Mouse (Mus musculus) A20 (cell line): ENCODE measurements around the gene Dock1.

Experiments
- DNase-seq: peaks from one replicate; pipeline ENCODE4 v3.0.0-alpha.2; 2011; ENCODE audit warnings: low read depth, low spot score

Dock1 gene

DNA sequence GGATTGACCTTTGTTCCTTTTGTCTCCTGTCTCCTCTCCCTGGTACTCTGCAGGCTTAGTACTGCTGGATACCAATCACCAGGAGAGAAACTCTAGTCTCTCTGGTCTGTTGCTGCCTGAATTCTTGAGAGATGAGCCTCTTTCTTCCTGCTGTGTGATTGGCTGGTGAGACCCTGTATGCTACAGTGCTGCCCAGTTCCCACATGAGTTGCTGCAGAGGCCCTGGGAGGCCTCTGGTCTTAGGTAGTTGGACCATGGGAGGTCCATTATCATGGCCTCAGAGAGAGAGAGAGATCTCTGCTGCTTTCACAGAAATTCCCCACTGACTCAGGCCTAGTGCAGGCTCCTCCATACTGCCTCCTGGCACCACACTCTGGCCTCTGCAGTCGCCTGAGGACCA, 79.2 kb downstream of the Dock1 start:
- no peak for DNase-seq

DNA sequence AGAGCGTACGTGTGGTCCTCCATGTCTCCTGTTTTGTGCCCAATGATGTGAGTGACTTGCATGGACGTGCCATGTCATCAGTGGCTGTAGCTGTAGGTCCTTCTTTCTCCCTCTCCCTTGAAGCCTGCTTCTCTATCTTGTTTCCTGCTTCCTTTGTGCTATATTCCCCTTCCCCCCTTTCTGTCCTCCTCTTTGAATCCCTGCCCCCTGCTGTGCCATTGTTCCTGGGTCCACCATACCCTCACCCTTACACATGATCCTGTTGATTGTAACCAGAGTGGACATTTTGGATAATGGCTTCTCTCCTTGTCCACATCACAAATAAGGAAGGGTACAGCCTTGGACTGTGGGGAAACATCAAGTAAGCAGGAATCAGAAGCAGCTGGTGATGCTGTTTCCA, 81.0 kb downstream of the Dock1 start:
- no peak for DNase-seq

DNA sequence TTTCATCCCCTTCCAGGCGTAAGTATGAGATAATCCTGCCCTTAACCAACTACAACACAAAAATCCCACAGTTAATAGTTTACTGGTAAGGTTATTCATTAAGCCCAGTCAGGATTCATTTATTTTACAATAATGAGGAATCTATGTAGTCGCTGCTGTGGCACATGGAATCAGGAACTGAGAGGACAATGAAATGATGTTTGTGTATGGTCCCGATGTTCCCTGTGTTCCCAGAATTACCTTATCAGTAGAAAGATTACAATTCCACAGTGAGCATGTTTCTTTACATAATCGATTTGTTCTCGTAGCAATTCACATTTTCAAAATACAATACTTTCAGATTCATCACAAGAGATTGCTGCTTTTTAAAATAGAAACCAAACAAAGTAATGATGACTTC, 83.0 kb downstream of the Dock1 start:
- DNase-seq = no peak

DNA sequence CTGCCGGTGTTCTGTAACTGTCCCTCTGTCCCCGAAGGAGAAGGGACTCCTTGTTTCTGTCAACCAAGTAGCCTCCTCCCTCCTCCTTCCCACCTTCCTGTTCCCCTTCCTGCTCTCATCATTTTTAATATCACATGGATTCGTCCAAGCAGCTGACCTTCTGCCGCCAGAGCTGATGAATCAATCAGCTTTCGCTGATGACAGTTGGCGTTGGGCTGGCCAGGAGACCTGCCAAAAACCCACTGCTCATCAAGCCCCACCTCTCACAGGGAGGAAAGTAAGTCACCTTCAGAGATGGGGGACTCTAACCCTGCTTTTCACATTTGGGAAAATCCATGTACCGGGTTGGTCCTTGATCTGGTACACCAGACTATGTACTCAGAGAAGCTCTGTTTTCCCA, 87.2 kb downstream of the Dock1 start:
- no peak for DNase-seq

DNA sequence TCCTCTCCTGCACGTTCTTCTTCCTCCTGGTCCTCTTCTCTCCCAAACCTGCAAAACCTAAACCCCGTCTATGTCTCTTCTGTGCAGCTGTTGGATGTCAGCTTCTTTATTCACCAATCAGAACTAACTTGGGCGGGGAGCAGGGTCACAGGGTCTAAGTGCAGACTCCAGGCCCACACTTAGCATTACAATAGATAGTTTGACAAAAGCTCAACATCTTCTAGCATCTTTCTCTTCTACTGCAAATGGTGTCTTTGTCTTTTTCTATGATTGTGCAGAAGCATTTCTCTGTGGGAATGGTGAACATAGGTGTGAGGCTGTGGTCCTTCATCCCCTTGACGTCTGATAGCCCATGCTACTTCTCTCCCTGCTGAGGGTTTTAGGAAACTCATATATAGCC, 91.3 kb downstream of the Dock1 start:
- DNase-seq = no peak

DNA sequence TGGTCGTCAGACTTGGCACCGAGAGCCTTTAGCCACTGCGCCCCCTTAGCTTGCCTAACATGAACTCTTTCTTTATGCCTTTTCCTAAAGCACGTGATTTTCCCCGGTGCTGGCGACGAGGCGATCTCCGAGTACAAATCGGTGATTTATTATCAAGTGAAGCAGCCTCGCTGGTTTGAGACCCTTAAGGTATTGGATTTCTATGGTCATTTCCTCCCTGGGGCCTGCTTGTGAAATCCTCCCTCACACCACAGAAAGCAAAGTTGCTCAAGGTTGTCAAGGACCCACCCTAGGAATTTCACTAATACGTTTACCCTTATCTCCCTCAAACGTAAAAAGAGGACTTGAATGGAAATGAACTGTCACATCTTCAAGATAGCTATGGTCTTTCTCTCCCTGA, 94.7 kb downstream of the Dock1 start:
- no peak for DNase-seq

DNA sequence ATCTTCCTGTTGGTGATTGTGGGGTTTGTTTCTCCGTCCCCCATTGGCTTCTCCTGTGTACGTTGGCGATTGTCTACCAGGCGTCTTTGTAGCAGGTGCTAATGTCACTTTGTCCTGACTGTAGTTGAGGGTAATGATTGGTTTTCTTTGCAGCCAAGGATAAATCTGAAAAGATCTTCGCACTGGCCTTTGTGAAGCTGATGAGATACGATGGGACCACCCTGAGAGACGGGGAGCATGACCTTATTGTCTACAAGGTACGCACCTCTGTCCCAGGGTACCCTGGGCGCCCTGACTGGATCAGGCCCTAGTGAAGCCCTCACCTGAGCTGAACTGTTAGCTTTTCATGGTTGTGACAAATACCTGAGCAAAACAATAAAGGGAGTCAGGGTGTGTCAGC, 100.9 kb downstream of the Dock1 start:
- DNase-seq = no peak

DNA sequence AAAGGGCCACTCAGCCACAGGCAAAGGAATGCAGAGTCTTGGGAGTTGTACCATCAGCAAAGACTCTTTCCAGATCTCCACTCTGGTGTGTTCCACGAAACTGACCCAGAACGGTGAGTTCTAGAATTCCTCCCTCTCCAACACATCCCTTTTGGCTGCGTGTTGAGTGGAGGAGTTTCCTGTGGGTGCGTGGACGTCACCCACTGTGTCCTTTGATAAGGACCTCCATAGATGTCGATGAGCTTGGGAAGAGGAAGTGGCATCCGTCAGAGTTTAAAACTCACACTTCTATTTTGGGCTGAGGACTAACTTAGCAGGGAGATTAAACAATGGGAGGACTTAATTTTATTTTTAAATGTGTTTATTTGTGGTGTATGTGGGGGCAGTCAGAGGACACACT, 101.9 kb downstream of the Dock1 start:
- no peak for DNase-seq

DNA sequence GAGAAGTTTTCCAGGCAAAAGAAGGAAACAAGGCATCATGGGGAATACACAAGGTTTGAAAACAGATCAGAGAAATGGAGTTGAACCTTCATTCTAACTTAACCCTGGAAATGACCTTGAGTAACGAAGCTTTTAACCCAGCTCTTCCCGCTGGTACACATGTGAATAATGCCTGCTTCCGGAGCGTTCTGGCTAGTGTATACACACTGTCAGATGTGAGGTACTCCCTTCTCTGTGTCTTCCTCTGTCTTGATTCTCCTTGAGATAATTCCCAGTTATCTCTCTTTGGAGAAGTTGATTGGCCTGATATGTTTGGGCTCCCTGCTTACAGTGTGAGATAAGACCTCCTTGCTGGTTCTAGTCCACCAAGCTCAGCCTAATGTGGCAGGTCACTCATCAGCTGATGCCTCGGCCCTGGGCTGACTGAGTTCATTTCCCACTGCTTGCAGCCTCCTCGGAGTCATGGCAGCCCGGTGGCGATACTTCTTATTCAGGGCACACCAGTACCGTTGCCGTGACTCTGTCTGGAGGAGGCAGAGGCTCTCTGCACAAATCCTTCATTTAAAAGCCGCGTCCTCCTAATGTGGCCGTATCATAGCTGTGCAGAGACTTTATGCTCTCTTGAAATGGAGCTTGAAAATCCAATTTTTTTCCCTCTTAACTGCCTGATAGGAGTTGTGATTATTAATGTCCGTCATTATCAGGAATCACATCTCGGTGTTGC, 102.6 kb downstream of the Dock1 start:
- no peak for DNase-seq

DNA sequence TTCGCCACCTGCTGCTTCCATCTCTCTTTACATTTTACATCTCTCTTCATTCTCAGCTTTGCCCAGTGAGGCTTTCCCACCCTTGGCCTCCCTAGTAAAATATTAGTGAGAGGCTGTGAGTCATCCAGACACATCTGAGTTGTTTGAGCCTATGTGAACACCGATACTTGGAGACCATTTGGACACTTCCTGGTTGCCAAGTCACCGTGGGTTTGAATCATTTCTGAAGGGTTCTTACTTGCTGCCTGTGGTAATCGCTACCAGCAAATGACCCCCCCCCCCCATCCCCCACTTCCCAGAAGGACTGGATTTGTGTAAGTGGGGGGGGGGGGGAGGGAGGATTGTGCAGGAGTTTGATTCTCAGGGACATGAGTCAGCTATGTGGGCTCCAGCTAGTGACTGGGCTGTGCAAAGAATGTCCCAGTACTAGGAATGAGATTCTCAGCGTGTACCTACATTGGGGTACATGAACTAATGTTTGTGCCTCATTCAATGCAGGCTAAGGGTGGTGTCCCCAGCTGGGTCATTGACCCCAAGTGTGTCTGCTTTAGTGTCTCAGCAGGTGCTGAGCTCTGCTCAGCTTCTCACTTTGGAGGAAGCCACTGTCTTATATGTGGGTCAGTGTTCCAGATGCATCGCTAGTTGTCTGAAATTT, 103.4 kb downstream of the Dock1 start:
- no peak for DNase-seq

DNA sequence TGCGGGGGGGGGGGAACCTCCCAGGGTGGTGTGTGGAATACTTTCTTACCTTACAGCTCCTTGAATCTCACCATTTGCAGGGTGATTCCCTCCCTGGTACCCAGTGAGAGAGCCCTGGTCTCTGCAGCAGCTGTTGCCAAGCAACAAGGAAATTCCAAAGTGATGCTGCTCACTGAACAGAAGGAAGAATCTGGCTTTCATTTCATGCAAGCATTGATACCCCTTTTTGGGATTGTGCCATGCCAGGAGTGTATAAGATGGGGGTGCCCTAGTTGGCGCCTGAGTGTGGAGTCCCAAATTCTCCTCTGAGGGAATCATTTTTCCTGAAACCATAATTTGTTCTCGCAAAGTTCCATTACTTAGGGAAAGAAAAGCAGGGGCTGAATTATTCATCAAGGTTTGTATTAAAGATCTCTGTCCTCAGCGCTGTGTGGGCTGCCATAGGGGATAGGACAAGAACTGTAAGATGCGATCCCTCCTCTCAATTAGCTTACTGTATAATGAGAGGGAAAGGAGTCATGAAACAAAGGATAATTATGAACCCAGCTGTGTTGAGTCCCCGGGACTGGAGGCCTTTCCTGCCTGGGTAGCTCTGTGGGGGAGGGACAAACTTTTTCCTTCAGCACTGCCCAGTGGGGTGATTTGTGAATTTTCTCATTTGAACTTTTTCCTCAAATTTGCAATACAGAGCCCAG, 104.2 kb downstream of the Dock1 start:
- DNase-seq = no peak

DNA sequence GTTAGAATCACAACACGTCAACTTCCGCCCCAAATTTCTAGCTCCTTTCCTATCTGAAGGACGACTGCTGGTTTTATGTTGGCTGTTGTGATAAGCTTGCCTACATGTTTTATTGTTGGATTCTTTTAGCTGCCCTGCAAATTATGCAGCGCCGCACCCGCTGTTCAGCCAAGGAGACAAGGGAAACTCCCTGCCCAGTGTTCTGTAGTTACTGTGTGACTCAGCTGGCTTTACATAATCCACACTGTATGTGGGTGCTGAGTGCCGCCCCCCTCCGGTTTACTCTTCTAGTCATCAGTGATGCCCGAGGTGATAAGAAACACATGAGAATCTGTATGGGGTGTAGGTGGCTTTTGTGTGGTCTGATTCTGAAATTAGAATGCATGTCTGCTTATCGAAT, 105.2 kb downstream of the Dock1 start:
- no peak for DNase-seq

DNA sequence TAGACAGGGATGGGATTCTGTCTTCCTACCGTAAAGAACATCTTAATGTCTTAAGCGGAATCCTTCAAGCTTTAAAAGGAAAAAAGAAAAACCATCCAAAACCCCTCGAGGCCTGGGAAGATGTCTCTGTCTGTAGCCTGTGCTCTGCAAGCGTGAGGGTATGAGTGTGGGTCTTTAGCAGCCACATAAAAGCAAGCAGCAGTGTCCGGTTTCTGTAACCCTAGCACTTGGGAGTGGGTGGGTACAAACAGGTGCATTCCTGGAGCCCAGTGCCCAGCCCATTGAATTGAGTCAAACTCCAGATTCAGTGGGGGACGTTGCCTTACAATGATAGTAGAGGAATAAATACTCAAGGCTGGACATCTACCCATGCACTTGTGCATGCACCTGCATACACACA, 105.9 kb downstream of the Dock1 start:
- no peak for DNase-seq

DNA sequence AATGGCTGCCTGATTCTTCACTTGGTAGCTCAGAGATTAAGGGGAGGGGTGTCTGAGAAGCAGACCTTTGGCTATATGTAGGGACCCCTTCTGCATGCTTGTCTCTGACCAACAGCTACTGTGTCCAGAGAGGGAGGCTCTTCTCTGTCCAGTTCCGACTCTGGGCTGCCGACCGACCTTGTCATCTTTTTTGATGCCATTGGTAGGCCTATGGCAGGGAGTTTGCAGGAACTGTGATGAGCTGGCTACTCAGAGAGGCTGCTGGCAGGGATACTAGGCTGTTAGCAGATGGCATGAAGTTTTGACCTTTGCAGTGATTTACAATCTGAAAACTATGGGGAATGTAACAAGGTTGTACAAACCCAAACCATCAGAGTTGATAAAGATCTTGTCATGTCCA, 109.3 kb downstream of the Dock1 start:
- no peak for DNase-seq

DNA sequence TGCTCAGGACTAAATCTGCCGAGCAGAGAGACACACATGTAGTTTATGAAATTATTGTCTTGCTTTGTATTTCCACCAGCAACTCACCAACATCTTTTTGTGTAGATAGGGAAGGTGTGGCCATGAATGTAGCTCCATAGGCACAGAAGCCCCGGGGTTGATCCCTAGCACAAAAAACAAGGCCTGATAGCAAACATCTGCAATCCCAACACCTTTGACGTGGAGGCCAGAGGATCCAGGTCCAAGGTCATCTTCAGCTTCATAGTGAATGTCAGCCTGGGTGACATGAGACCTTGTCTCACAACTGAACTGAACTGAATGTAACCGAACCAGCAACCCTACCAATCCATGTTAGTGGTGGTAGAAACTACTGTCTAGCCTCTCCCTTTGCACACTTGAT, 116.7 kb downstream of the Dock1 start:
- DNase-seq = no peak

DNA sequence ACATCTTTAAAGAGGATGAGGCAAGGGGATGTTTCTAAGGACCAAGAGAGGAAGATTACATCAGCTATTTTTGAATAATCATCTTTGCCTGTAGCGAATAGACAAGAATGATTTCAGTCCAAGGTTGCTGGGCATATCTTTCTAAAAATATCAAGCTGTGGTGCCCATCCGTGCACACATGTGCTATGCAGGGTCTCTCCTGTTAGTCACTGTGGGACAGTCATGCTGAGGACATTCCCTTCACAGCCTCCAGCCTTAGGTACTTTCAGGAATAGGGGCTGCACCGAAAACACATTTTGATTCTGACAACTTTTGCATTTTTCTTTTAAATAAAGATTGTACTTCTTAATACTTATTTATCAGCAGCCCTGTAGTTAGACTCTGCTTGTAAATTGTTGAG, 124.4 kb downstream of the Dock1 start:
- DNase-seq = no peak

DNA sequence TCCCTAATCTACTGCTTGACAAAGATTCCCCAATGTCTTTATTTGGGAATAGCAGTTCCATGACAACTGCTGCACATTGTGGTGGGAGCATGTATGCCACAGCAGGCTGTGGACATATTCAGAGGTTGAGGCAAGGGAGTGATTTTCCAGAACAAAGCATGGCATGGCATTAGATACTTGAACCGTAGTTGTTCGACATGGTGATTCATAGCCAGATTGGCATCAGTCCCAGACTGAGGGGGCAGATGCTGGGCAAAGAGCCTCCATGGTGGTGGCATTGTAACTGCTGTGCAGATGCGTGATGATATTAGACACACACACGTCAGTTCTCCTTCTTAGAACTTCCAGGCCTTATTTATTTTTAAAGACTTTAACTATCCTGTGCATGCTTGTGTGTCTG, 129.6 kb downstream of the Dock1 start:
- no peak for DNase-seq

DNA sequence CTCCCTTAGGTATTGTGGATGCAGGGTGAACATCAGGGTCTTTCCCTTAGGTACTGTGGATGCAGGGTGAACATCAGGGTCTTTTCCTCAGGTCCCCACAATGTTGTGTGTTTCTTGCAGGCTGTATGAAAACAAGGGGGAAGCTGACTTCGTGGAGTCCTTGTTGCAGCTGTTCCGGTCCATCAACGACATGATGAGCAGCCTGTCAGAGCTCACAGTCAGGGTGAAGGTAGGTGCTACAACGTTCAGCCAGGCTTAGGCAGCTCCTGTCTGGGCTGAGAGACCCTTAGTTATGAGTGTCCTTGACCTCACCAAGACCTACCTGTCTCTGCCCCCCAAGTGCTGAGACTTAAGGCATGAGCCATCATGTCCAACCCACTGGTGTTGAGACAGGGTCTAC, 134.0 kb downstream of the Dock1 start:
- DNase-seq = no peak

DNA sequence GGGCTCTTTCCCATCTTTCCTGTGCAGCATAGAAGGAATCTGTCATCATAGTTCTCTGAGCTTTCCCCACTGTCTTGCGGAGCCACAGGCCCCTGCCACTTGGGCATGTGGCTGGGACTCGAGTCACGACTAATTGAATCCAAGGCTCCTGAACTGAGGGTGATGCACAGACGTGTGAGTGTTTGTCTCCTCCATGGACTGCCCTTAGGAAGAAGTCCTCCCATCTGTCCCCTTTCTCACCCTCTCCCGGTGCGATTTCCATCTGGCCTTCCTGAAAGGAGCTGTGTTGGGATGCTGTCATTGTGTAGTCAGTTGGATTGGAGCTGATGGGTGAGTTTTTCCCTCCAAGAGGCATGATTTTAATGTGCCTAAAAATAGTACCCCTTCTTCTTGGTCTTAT, 136.3 kb downstream of the Dock1 start:
- DNase-seq = no peak

DNA sequence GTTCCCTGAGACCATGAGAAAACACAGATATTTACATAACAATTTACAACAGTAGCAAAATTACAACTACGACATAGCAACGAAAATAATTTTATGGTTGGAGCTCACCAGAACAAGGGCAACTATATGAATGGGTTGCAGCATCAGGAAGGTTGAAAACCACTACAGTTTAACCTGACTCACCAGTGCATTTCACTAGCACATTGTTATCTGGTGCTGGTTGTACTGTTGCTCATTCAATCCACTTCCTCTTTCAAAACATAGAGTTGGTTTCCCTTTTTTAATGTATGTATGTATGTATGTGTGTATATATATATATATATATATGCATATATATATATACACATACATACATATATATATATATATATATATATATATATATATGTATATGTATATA, 138.0 kb downstream of the Dock1 start:
- DNase-seq = no peak

DNA sequence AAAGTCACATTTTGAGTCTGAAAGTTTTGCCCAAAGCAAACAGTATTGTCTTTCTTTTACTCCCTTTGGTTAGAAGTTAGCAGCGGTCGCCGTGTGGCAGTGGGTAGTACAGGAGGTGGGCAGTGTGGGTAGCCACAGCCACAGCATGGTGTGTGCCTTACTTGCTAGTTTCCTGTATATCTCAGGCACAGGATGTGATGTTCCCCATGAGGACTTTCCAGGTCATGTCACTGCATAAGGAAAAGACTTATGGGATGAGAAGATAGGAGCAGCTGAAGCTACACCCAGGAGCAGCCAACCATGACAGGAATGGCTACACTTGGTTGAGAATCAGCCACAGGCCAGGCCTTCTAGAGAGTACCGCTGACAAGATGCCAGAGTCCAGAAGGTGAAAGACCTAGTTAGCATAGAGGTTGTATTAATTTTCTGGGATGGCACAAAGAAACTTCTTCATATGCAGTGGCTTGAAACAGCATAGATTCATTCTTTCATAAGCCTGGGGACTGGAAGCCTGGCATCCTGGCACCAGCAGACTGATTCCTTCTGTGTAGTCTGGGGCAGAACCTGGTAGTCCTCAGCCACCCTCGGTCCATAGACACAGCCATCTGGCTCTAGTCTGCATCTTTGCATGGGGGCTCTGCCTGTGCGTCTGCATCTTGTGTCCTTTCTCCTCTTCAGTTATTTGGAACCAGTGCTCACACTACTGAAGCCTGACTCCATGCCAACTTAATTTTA, 139.0 kb downstream of the Dock1 start:
- DNase-seq = no peak

DNA sequence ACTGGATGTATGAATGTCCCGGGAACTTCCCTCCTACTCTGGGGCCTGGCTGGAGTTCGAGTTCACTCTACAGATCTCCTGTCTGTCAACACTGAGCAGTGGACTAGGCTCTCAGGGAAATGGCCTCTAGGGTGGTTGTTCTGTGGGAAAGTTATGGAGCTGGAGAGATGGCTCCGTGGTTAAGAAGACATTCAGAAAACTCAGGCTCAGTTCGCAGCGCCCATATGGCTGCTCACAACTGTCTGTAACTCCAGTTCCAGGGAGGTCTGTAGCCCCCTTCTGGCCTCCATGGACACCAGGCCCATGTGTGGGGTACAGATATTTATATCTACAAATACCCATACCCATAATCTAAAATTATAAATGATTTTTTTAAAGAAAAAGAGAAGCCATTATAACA, 148.0 kb downstream of the Dock1 start:
- no peak for DNase-seq
